Mouse (Mus musculus): ENCODE results near the gene 5730480H06Rik. TPM values are rescaled to one million over a fixed set of nuclear protein-coding genes. Genes with fewer than 3 reads are reported as not detected.

Gene 5730480H06Rik
- polyA plus RNA-seq (2014; fragmentation: Nextera tagmentation; extraction: Ambion mirVana): 20.7 and 21.6 TPM in 2 replicates

DNA sequence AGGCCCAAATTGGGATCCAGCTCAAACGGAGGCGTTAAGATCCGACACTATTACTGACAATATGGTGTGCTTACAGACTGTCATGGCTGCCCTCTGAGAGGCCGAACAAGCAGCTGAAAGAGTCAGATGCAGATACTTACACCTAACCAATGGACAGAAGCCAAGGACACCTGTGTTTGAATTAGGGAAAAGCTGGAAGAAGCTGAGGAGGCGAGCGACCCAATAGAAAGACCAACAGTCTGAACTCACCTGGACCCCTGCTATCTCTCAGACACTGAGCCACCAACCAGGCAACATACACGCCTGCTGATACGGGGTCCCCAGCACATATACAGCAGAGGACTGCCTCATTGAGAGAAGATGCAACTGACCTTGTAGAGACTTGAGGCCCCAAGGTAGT is at the start of gene 5730480H06Rik:
TSS of gene 5730480H06Rik (plus strand) at position 301 of the 400 bp plus-strand sequence.
- H3K36me3 ChIP-seq (ENCODE audit: control insufficient read depth, insufficient read depth, low read length): no peaks in the 10 kb centered on the region
- H3K4me2 ChIP-seq (ENCODE audit: low read length): no peak within 1 kb of the TSS
- 94% methylated on average over 8 of the region's 8 CpGs for WGBS
- H3K9ac ChIP-seq (ENCODE audit: low read length): no peak within 1 kb of the TSS
- H3K27ac ChIP-seq (ENCODE audit: low read depth): no peak within 1 kb of the TSS
- no peaks in the 10 kb centered on the region for H3K9me3 ChIP-seq (ENCODE audit: control insufficient read depth, low read length)
- no peak for DNase-seq (ENCODE audit: low spot score)
- no peak within 1 kb of the TSS for H3K4me3 ChIP-seq (ENCODE audit: low read depth, low read length)
- H3K4me1 ChIP-seq (replicated peaks; ENCODE audit: control insufficient read depth, insufficient read depth, low read length): no peaks in the 10 kb centered on the region
- ATAC-seq (replicated peaks; ENCODE audit: low FRiP score, low TSS enrichment, low read depth): no peak
- no peaks in the 10 kb centered on the region for H3K27me3 ChIP-seq (replicated peaks; ENCODE audit: control insufficient read depth, insufficient read depth, low read length)

DNA sequence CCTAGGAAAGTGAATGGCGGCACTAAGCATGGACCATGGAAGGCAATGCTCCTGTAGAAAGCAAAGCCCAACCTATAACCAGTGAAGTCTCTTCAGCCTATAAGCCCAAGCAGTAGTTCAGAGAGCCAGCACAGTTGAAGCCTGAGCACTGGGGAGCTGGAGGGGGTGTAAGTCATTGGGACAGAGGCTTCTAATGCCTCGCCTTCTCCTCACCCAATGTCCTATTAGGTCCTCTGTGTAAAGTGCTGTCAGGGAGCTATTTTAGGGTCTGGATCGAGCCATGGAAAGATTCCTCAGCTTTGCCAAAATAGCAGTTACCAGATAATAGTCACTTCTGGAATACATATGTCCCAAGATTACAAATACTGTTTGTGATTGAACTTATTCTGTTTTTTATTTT is 26.6 kb upstream of the 5730480H06Rik start:
- Histone ChIP-seq H3K27me3 (replicated peaks; ENCODE audit: control insufficient read depth, insufficient read depth, low read length) (no peaks in the 10 kb centered on the region), H3K4me1 (replicated peaks; ENCODE audit: control insufficient read depth, insufficient read depth, low read length) (no peaks in the 10 kb centered on the region), H3K36me3 (ENCODE audit: control insufficient read depth, insufficient read depth, low read length) (no peaks in the 10 kb centered on the region; the same call in 1 of the 2 replicates), H3K4me2 (ENCODE audit: low read length) (no peak overlapping the region), H3K27ac (ENCODE audit: low read depth) (no peak overlapping the region), H3K4me3 (ENCODE audit: low read depth, low read length) (no peak overlapping the region), H3K9me3 (ENCODE audit: control insufficient read depth, low read length) (no peaks in the 10 kb centered on the region), H3K9ac (ENCODE audit: low read length) (no peak overlapping the region)
- WGBS: 98% methylated on average over 3 of the region's 3 CpGs
- DNase-seq (ENCODE audit: low spot score) (no peak), ATAC-seq (replicated peaks; ENCODE audit: low FRiP score, low TSS enrichment, low read depth) (no peak)

DNA sequence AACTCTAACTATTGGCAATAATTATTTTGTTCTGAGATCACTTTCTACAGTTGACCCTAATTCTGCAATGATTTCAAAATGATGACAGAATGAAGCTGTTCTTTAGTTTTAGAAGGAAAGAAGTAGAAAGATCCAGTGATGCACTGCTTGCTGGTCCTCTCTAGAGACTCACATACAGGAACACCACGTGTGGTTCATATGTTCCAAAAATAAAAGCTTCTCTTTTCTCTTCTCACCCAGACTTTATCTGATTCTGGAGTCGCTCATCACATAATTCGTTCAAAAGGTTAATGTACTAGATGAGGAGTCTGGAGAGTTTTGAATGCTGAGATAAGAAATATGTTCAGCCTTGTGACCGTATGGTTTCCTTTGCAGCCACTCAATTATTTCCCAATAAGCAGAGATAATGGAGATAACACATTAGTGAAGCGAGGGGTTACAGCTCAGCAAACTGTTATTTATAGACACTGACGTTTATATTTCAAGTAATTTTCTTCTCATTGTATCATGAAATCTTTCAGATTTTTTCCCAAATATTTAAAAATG is 12.6 kb upstream of the 5730480H06Rik start:
- WGBS: 69% methylated on average over 6 of the region's 6 CpGs
- ATAC-seq (replicated peaks; ENCODE audit: low FRiP score, low TSS enrichment, low read depth) (no peak), DNase-seq (ENCODE audit: low spot score) (no peak)
- H3K4me2 ChIP-seq (ENCODE audit: low read length): no peak overlapping the region
- H3K9ac ChIP-seq (ENCODE audit: low read length): no peak overlapping the region
- no peak overlapping the region for H3K4me3 ChIP-seq (ENCODE audit: low read depth, low read length)
- no peaks in the 10 kb centered on the region for H3K4me1 ChIP-seq (replicated peaks; ENCODE audit: control insufficient read depth, insufficient read depth, low read length)
- no peak overlapping the region for H3K27ac ChIP-seq (ENCODE audit: low read depth)
- no peaks in the 10 kb centered on the region for H3K9me3 ChIP-seq (ENCODE audit: control insufficient read depth, low read length)
- no peaks in the 10 kb centered on the region for H3K36me3 ChIP-seq (ENCODE audit: control insufficient read depth, insufficient read depth, low read length)
- no peaks in the 10 kb centered on the region for H3K27me3 ChIP-seq (replicated peaks; ENCODE audit: control insufficient read depth, insufficient read depth, low read length)

DNA sequence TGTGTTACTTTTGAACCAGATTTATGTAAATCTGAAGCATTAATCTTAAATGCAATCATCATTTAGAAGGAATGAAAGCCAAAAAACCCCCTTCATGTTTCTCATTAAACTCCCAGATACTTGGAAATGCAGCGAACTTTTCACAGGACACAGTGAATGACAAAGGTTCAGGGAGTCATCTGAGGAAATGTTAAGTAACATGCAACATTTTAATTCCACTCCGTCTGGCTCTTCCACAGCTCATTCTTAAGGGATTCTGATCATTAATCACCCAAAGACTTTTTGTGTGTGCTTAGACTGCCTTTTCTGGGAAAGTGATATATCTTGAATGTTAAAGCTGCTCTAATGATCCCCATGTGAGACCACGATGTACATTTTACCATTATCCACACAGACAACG is 7.2 kb upstream of the 5730480H06Rik start:
- DNase-seq (ENCODE audit: low spot score) (no peak), ATAC-seq (replicated peaks; ENCODE audit: low FRiP score, low TSS enrichment, low read depth) (no peak)
- Histone ChIP-seq H3K27me3 (replicated peaks; ENCODE audit: control insufficient read depth, insufficient read depth, low read length) (no peaks in the 10 kb centered on the region), H3K9ac (ENCODE audit: low read length) (no peak overlapping the region), H3K4me1 (replicated peaks; ENCODE audit: control insufficient read depth, insufficient read depth, low read length) (no peaks in the 10 kb centered on the region), H3K4me2 (ENCODE audit: low read length) (no peak overlapping the region), H3K9me3 (ENCODE audit: control insufficient read depth, low read length) (no peaks in the 10 kb centered on the region), H3K36me3 (ENCODE audit: control insufficient read depth, insufficient read depth, low read length) (no peaks in the 10 kb centered on the region), H3K4me3 (ENCODE audit: low read depth, low read length) (no peak overlapping the region), H3K27ac (ENCODE audit: low read depth) (no peak overlapping the region)
- 52% methylated on average over 4 of the region's 4 CpGs for WGBS

DNA sequence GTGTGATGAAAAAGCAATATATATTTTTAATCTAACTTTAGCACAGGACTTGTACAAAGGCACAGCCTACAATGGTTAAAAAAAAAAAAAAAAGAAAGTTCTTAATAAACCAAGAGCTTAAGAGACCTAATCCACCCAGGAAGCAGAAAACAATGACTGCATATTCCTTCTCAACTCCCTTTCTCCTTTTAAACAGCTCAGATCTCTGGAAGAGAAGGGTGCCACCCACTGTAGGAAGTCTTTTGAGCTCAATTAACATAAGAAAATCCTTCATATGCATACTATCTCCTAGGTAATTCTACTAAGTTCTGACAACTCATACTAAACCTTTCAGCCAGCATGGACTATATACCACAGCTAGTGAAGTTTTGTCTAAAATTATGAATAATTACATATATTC is 1.5 kb upstream of the 5730480H06Rik start:
- ATAC-seq (replicated peaks; ENCODE audit: low FRiP score, low TSS enrichment, low read depth) (no peak), DNase-seq (ENCODE audit: low spot score) (no peak)
- H3K36me3 ChIP-seq (ENCODE audit: control insufficient read depth, insufficient read depth, low read length): no peaks in the 10 kb centered on the region
- H3K9ac ChIP-seq (ENCODE audit: low read length): no peak overlapping the region
- no peaks in the 10 kb centered on the region for H3K4me1 ChIP-seq (replicated peaks; ENCODE audit: control insufficient read depth, insufficient read depth, low read length)
- H3K27me3 ChIP-seq (replicated peaks; ENCODE audit: control insufficient read depth, insufficient read depth, low read length): no peaks in the 10 kb centered on the region
- H3K4me2 ChIP-seq (ENCODE audit: low read length): no peak overlapping the region
- H3K9me3 ChIP-seq (ENCODE audit: control insufficient read depth, low read length): no peaks in the 10 kb centered on the region
- no peak overlapping the region for H3K4me3 ChIP-seq (ENCODE audit: low read depth, low read length)
- no peak overlapping the region for H3K27ac ChIP-seq (ENCODE audit: low read depth)

DNA sequence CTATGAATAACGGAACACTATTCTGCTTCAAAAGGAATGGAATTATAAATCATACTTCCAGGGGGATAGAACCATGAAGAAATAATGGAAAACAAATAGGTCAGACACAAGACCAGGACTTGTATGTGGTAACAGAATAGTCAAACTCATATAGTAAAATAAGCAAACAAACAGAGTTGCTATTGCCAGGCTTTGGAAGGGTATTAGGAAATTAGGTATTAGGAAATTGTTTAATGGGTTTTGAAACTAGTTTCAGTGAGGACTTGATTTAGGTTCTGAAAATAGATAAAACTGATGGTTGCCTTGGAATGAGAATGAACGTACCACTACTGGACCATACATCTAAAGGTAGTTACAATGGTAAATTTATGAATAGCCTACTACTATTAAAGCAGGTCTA is 2.0 kb downstream of the 5730480H06Rik start:
- H3K4me2 ChIP-seq (ENCODE audit: low read length): no peak overlapping the region
- H3K9me3 ChIP-seq (ENCODE audit: control insufficient read depth, low read length): no peaks in the 10 kb centered on the region
- 94% methylated on average over 2 of the region's 2 CpGs for WGBS
- H3K4me3 ChIP-seq (ENCODE audit: low read depth, low read length): no peak overlapping the region
- DNase-seq (ENCODE audit: low spot score): no peak
- ATAC-seq (replicated peaks; ENCODE audit: low FRiP score, low TSS enrichment, low read depth): no peak
- H3K27ac ChIP-seq (ENCODE audit: low read depth): no peak overlapping the region
- no peaks in the 10 kb centered on the region for H3K36me3 ChIP-seq (ENCODE audit: control insufficient read depth, insufficient read depth, low read length)
- no peaks in the 10 kb centered on the region for H3K4me1 ChIP-seq (replicated peaks; ENCODE audit: control insufficient read depth, insufficient read depth, low read length)
- no peaks in the 10 kb centered on the region for H3K27me3 ChIP-seq (replicated peaks; ENCODE audit: control insufficient read depth, insufficient read depth, low read length)
- no peak overlapping the region for H3K9ac ChIP-seq (ENCODE audit: low read length)

DNA sequence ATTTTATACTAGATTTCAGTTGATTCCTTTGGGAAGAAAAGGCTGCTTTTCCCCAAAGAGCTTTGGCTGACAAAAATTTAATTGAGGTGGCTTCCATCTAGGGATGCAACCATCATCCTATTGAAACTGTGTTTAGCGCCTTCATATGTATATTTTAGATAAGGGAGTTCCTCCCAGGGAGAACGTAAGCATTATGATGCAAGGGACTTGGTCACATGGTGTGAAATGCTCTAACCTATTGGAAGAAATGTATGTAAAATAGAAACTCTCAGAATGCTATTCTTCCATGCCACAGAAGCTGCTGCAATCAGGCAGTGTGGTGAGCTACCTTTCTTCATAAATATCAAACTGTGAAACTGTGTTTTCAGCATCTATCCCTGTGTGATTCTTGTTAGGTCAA is 3.1 kb downstream of the 5730480H06Rik start:
- Histone ChIP-seq H3K9me3 (ENCODE audit: control insufficient read depth, low read length) (no peaks in the 10 kb centered on the region), H3K4me1 (replicated peaks; ENCODE audit: control insufficient read depth, insufficient read depth, low read length) (no peaks in the 10 kb centered on the region), H3K27ac (ENCODE audit: low read depth) (no peak overlapping the region), H3K36me3 (ENCODE audit: control insufficient read depth, insufficient read depth, low read length) (no peaks in the 10 kb centered on the region), H3K9ac (ENCODE audit: low read length) (no peak overlapping the region), H3K4me3 (ENCODE audit: low read depth, low read length) (no peak overlapping the region), H3K27me3 (replicated peaks; ENCODE audit: control insufficient read depth, insufficient read depth, low read length) (no peaks in the 10 kb centered on the region), H3K4me2 (ENCODE audit: low read length) (no peak overlapping the region)
- 84% methylated on average over 2 of the region's 2 CpGs for WGBS
- ATAC-seq (replicated peaks; ENCODE audit: low FRiP score, low TSS enrichment, low read depth) (no peak), DNase-seq (ENCODE audit: low spot score) (no peak)

DNA sequence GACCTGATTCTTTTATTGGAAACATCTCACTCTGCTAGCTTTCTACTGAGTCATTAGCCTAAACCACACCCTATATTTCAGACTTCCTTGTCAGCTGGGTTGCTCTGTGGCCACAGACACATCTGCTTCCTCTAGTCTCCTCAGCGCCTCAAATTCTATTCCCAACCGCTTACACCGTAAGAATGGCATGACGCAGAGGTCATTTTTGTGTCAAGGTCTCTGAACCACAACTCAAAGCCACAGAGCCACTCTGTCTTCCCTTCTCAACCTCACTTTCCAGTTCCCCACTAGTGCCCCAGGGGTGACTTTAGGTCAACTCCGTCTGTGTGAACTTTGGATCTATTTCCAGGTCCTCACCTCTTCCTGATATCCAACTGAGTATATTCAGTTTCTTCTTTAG is 3.7 kb downstream of the 5730480H06Rik start:
- Histone ChIP-seq H3K27ac (ENCODE audit: low read depth) (no peak overlapping the region), H3K9ac (ENCODE audit: low read length) (no peak overlapping the region), H3K4me2 (ENCODE audit: low read length) (no peak overlapping the region), H3K4me1 (replicated peaks; ENCODE audit: control insufficient read depth, insufficient read depth, low read length) (no peaks in the 10 kb centered on the region), H3K36me3 (ENCODE audit: control insufficient read depth, insufficient read depth, low read length) (no peaks in the 10 kb centered on the region), H3K9me3 (ENCODE audit: control insufficient read depth, low read length) (no peaks in the 10 kb centered on the region), H3K4me3 (ENCODE audit: low read depth, low read length) (no peak overlapping the region), H3K27me3 (replicated peaks; ENCODE audit: control insufficient read depth, insufficient read depth, low read length) (no peaks in the 10 kb centered on the region)
- ATAC-seq (replicated peaks; ENCODE audit: low FRiP score, low TSS enrichment, low read depth) (no peak), DNase-seq (ENCODE audit: low spot score) (no peak)
- WGBS: 56% methylated on average over 5 of the region's 5 CpGs

DNA sequence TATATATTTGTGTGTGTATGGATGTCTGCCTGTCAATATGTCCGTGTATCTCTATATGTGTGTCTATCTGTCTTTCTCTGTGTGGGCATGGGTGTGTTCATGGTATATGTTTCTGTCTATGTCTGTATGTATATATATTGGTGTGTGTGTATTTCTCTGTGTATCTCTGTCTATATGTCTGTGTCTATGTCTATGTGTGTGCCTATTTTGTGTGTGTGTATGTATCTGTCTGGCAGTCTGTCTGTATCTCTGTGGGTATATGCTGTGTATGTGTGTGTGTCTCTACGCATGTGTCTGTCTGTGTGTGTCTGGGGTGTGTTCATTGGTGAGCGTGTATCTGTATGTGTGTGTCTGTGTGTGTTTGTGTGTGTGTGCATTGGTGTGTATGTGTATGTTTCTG is 5.7 kb downstream of the 5730480H06Rik start:
- Histone ChIP-seq H3K4me3 (ENCODE audit: low read depth, low read length) (no peak overlapping the region), H3K9me3 (ENCODE audit: control insufficient read depth, low read length) (no peaks in the 10 kb centered on the region), H3K36me3 (ENCODE audit: control insufficient read depth, insufficient read depth, low read length) (no peaks in the 10 kb centered on the region), H3K9ac (ENCODE audit: low read length) (no peak overlapping the region), H3K27ac (ENCODE audit: low read depth) (no peak overlapping the region), H3K4me2 (ENCODE audit: low read length) (no peak overlapping the region), H3K27me3 (replicated peaks; ENCODE audit: control insufficient read depth, insufficient read depth, low read length) (no peaks in the 10 kb centered on the region), H3K4me1 (replicated peaks; ENCODE audit: control insufficient read depth, insufficient read depth, low read length) (no peaks in the 10 kb centered on the region)
- WGBS: 80% methylated on average over 3 of the region's 3 CpGs
- no peak for ATAC-seq (replicated peaks; ENCODE audit: low FRiP score, low TSS enrichment, low read depth)
- DNase-seq (ENCODE audit: low spot score): no peak
